Mouse (Mus musculus) liver, embryonic 12.5 days (tissue): ENCODE measurements around the gene Txnrd1. TPM values are rescaled to one million over a fixed set of nuclear protein-coding genes. Genes with fewer than 3 reads are reported as not detected.
A peak's percentile ranks its signal among the peaks of the same experiment; 100 is the strongest.

Source experiments
- ATAC-seq: fragments of 200-750 bp; cut with Nextera tagmentation; 2 replicates; pipeline ENCODE4 v1.8.0; 2017; ENCODE audit warnings: moderate number of reproducible peaks, mild to moderate bottlenecking, moderate library complexity
- H3K27ac ChIP-seq: fragments of 300-500 bp; sonication (generic); 2 replicates; pipeline ENCODE4 v1.5.1; 2016; ENCODE audit warnings: mild to moderate bottlenecking
- H3K27me3 ChIP-seq: fragments of 300-500 bp; sonication (generic); replicated peaks from 2 replicates; pipeline ENCODE4 v1.6.1; 2016; ENCODE audit warnings: mild to moderate bottlenecking, moderate library complexity
- H3K36me3 ChIP-seq: fragments of 300-500 bp; sonication (generic); 2 replicates; pipeline ENCODE4 v1.6.1; 2016; ENCODE audit warnings: mild to moderate bottlenecking, moderate library complexity
- H3K4me1 ChIP-seq: fragments of 300-500 bp; sonication (generic); 2 replicates; pipeline ENCODE4 v1.6.1; 2016
- H3K4me2 ChIP-seq: fragments of 300-500 bp; sonication (generic); 2 replicates; pipeline ENCODE4 v1.6.1; 2016; ENCODE audit warnings: mild to moderate bottlenecking, moderate library complexity
- H3K4me3 ChIP-seq: fragments of 300-500 bp; sonication (generic); 2 replicates; pipeline ENCODE4 v1.5.1; 2016; ENCODE audit warnings: mild to moderate bottlenecking, moderate library complexity
- H3K9ac ChIP-seq: fragments of 300-500 bp; sonication (generic); 2 replicates; pipeline ENCODE4 v1.6.1; 2016; ENCODE audit warnings: mild to moderate bottlenecking, moderate library complexity
- H3K9me3 ChIP-seq: fragments of 300-500 bp; sonication (generic); replicated peaks from 2 replicates; pipeline ENCODE4 v1.6.1; 2016; ENCODE audit warnings: mild to moderate bottlenecking, moderate library complexity
- WGBS: fragments of 180-500 bp; shearing (Covaris S2); methylation state at CpG from one replicate; pipeline ENCODE4 v1.1.7; 2016; ENCODE audit not compliant: insufficient replicate concordance; 5-methylcytosine and 5-hydroxymethylcytosine counted together
- polyA plus RNA-seq: library from polyadenylated mRNA; unstranded; fragments of >200 nt; fragmentation: Nextera tagmentation; extraction: Ambion mirVana; gene quantifications from 2 replicates; pipeline ENCODE4 v1.2.1, GENCODE M21; 2016

The Txnrd1 gene
- 106 and 108 TPM in 2 replicates for polyA plus RNA-seq

DNA sequence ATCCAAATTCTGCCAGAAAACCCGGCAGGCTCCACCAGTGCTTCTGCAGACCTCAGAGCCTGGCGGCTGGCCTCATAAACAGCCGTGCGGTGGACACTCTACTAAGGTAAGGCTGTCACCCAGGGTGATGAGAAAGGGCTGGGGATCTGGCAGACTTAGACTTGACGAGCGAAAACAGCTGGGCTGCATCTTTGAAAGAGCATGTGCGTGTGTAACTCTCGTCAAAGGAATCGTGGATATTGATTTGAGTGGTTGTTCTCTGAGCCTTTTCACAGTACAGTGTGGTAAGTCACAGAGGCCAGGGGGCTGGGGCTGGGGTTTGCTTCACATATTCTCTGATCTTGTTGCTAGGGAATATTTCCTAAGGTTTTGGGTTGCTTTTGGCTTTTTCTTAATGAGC, at the start of gene Txnrd1:
Gene Txnrd1, plus strand, starts transcription at position 26 of the 400 bp plus-strand sequence.
- no peaks in the 10 kb centered on the region for H3K27me3 ChIP-seq
- H3K9ac ChIP-seq, result no peak within 1 kb of the TSS
- ATAC-seq, result no peak
- no peaks in the 10 kb centered on the region for H3K9me3 ChIP-seq
- H3K27ac ChIP-seq, result no peak within 1 kb of the TSS
- H3K36me3 ChIP-seq, result no peaks in the 10 kb centered on the region
- H3K4me1 ChIP-seq, result no peaks in the 10 kb centered on the region
- no peak within 1 kb of the TSS for H3K4me3 ChIP-seq
- 60% methylated on average over 9 of the region's 9 CpGs for WGBS
- no peak within 1 kb of the TSS for H3K4me2 ChIP-seq

GRCm38 (mm10) chr10:82789181-82789580, 44.6 kb upstream of the Txnrd1 start:
- Histone ChIP-seq H3K9me3 (0 out of 2 replicates have a peak, but pooled peaks cover 4% of the 10 kb centered on the region), H3K4me3 (no peak overlapping the region)

DNA sequence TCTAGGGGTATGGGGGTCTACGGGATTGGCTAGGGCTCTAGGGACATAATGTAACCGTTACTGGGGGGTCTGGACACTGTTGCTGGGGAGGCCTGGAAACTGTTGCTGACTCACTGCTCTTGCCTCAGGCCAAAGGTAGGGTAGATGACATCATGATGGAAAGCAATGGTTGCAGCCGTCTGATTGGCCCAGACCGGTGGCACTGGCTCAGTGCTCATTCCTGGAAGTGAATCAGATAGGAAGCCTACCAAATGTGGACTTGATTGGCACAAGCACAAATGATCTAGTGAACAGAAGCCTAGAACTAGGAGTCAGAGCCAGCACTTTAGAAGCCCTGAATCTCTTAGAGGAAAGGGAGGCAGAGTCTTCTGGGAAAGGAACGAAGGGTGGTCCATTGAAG, 43.2 kb upstream of the Txnrd1 start:
- H3K9ac ChIP-seq, result no peak overlapping the region
- peaks cover 7% of the 10 kb centered on the region; the same call in 1 of the 2 replicates for H3K4me1 ChIP-seq
- no peak for ATAC-seq
- H3K4me2 ChIP-seq, result no peak overlapping the region
- H3K27me3 ChIP-seq, result peaks cover 9% of the 10 kb centered on the region
- no peak overlapping the region for H3K4me3 ChIP-seq
- H3K9me3 ChIP-seq, result 0 out of 2 replicates have a peak, but pooled peaks cover 4% of the 10 kb centered on the region
- 69% methylated on average over 5 of the region's 5 CpGs for WGBS
- H3K27ac ChIP-seq, result no peak overlapping the region
- no peaks in the 10 kb centered on the region for H3K36me3 ChIP-seq

More at GRCm38 (mm10) chr10:82789181-82789580, 44.6 kb upstream of the Txnrd1 start:
- no peak for ATAC-seq
- no peak overlapping the region for H3K4me2 ChIP-seq
- H3K9ac ChIP-seq, result no peak overlapping the region
- no peaks in the 10 kb centered on the region for H3K36me3 ChIP-seq
- no peaks in the 10 kb centered on the region for H3K27me3 ChIP-seq
- H3K4me1 ChIP-seq, result no peaks in the 10 kb centered on the region
- H3K27ac ChIP-seq, result no peak overlapping the region

DNA sequence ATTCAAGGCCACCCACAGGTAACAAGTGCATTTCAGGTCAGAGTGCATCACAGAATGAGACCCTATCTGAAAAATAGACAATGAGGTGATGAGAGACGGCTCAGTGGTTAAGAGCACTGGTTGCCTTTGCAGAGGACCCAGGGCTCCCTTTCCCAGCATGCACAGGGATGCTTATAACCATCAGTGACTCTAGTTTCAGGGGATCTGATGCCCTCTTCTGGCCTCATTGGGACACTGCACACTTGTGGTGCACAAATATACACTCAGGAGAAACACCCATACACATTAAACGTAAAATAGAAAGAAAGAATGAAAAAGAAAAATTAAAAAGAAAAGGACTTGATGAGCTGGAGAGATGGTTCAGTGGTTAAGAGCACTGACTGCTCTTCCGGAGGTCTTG, 42.0 kb upstream of the Txnrd1 start:
- H3K4me1 ChIP-seq, result peaks cover 19% of the 10 kb centered on the region
- no peak overlapping the region for H3K27ac ChIP-seq
- ATAC-seq, result no peak
- peaks cover 22% of the 10 kb centered on the region for H3K27me3 ChIP-seq
- H3K9me3 ChIP-seq, result 0 out of 2 replicates have a peak, but pooled peaks cover 4% of the 10 kb centered on the region
- WGBS, result 69% methylated on average over 3 of the region's 3 CpGs
- H3K4me3 ChIP-seq, result no peak overlapping the region
- no peak overlapping the region for H3K9ac ChIP-seq
- H3K4me2 ChIP-seq, result no peak overlapping the region
- H3K36me3 ChIP-seq, result no peaks in the 10 kb centered on the region

GRCm38 (mm10) chr10:82792311-82792710, 41.4 kb upstream of the Txnrd1 start:
- Histone ChIP-seq H3K4me3 (no peak overlapping the region), H3K4me2 (no peak overlapping the region), H3K27ac (no peak overlapping the region), H3K27me3 (peaks cover 27% of the 10 kb centered on the region), H3K9me3 (0 out of 2 replicates have a peak, but pooled peaks cover 4% of the 10 kb centered on the region), H3K4me1 (peaks cover 19% of the 10 kb centered on the region), H3K36me3 (no peaks in the 10 kb centered on the region), H3K9ac (no peak overlapping the region)
- WGBS, result 55% methylated on average over 2 of the region's 2 CpGs
- no peak for ATAC-seq

- Histone ChIP-seq H3K9me3 (0 out of 2 replicates have a peak, but pooled peaks cover 4% of the 10 kb centered on the region), H3K9ac (no peak overlapping the region), H3K4me3 (no peak overlapping the region), H3K27ac (no peak overlapping the region), H3K36me3 (no peaks in the 10 kb centered on the region), H3K4me1 (peaks cover 19% of the 10 kb centered on the region), H3K27me3 (peaks cover 27% of the 10 kb centered on the region), H3K4me2 (peak overlapping the region; percentile 50)
- peak; percentile 31 for ATAC-seq
- WGBS, result 18% methylated on average over 15 of the region's 15 CpGs
Measured at GRCm38 (mm10) chr10:82795071-82795731, 38.5 kb upstream of the Txnrd1 start.

GRCm38 (mm10) chr10:82795767-82796166, 38.0 kb upstream of the Txnrd1 start:
- 25% methylated on average over 8 of the region's 8 CpGs for WGBS
- Histone ChIP-seq H3K4me1 (peaks cover 19% of the 10 kb centered on the region), H3K4me3 (no peak overlapping the region), H3K4me2 (peak overlapping the region; percentile 50), H3K36me3 (no peaks in the 10 kb centered on the region), H3K9me3 (0 out of 2 replicates have a peak, but pooled peaks cover 4% of the 10 kb centered on the region), H3K27me3 (peaks cover 27% of the 10 kb centered on the region), H3K27ac (no peak overlapping the region), H3K9ac (no peak overlapping the region)
- ATAC-seq, result no peak

- Histone ChIP-seq H3K9me3 (0 out of 2 replicates have a peak, but pooled peaks cover 2% of the 10 kb centered on the region), H3K27me3 (peaks cover 27% of the 10 kb centered on the region), H3K4me2 (no peak overlapping the region), H3K27ac (no peak overlapping the region), H3K4me3 (no peak overlapping the region), H3K9ac (no peak overlapping the region), H3K36me3 (no peaks in the 10 kb centered on the region), H3K4me1 (peaks cover 19% of the 10 kb centered on the region)
- ATAC-seq, result no peak
- 20% methylated on average over 12 of the region's 12 CpGs for WGBS
Measured at GRCm38 (mm10) chr10:82796471-82797118, 37.2 kb upstream of the Txnrd1 start.

DNA sequence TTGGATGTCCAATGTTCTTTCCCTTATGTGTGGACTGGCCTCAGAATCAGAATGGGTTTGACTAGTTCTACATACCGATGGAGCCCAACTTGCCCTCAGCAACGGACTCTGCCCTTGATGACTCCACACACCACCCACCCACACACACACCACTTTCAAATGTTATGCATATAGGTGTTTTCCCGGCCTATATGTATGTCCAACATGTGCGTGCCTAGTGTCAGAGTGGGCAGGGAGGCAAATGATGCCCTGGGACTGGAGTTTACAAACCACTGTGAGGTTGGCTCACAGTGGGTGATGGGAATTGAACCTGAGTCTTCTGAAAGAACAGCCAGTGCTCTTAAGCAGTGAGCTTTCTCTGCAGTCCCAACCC, 36.6 kb upstream of the Txnrd1 start:
- 63% methylated on average over 4 of the region's 4 CpGs for WGBS
- no peaks in the 10 kb centered on the region for H3K9me3 ChIP-seq
- no peak overlapping the region for H3K4me2 ChIP-seq
- no peak for ATAC-seq
- H3K27ac ChIP-seq, result no peak overlapping the region
- H3K27me3 ChIP-seq, result peaks cover 27% of the 10 kb centered on the region
- H3K9ac ChIP-seq, result no peak overlapping the region
- H3K4me3 ChIP-seq, result no peak overlapping the region
- H3K4me1 ChIP-seq, result peaks cover 19% of the 10 kb centered on the region
- H3K36me3 ChIP-seq, result no peaks in the 10 kb centered on the region

GRCm38 (mm10) chr10:82798312-82798933, 35.3 kb upstream of the Txnrd1 start:
- ATAC-seq, result 0 out of 2 replicates have a peak, but pooled peaks have one; percentile 13
- 42% methylated on average over 11 of the region's 11 CpGs for WGBS
- Histone ChIP-seq H3K27me3 (peaks cover 27% of the 10 kb centered on the region), H3K27ac (no peak overlapping the region), H3K4me1 (peaks cover 19% of the 10 kb centered on the region), H3K9me3 (no peaks in the 10 kb centered on the region), H3K36me3 (no peaks in the 10 kb centered on the region), H3K4me3 (no peak overlapping the region), H3K4me2 (no peak overlapping the region), H3K9ac (no peak overlapping the region)

GRCm38 (mm10) chr10:82800094-82800493, 33.7 kb upstream of the Txnrd1 start:
- H3K4me3 ChIP-seq, result no peak overlapping the region
- no peak for ATAC-seq
- no peak overlapping the region for H3K9ac ChIP-seq
- H3K9me3 ChIP-seq, result no peaks in the 10 kb centered on the region
- no peak overlapping the region for H3K4me2 ChIP-seq
- WGBS, result 59% methylated on average over 5 of the region's 5 CpGs
- peaks cover 22% of the 10 kb centered on the region for H3K27me3 ChIP-seq
- no peak overlapping the region for H3K27ac ChIP-seq
- H3K36me3 ChIP-seq, result no peaks in the 10 kb centered on the region
- H3K4me1 ChIP-seq, result peaks cover 22% of the 10 kb centered on the region

- no peaks in the 10 kb centered on the region for H3K36me3 ChIP-seq
- no peak overlapping the region for H3K4me2 ChIP-seq
- no peak overlapping the region for H3K9ac ChIP-seq
- H3K27me3 ChIP-seq, result no peaks in the 10 kb centered on the region
- 60% methylated on average over 3 of the region's 3 CpGs for WGBS
- H3K27ac ChIP-seq, result no peak overlapping the region
- peaks cover 21% of the 10 kb centered on the region; the same call in 1 of the 2 replicates for H3K4me1 ChIP-seq
- no peaks in the 10 kb centered on the region for H3K9me3 ChIP-seq
- 0 out of 2 replicates have a peak, but pooled peaks have one; percentile 35 for ATAC-seq
- no peak overlapping the region for H3K4me3 ChIP-seq
Measured at GRCm38 (mm10) chr10:82804396-82804795, 29.4 kb upstream of the Txnrd1 start.
